Mouse (Mus musculus) CH12.LX (cell line): ENCODE data around the gene Cdc20. TPM values are rescaled to one million over a fixed set of nuclear protein-coding genes. Genes with fewer than 3 reads are reported as not detected.
A peak's percentile ranks its signal among the peaks of the same experiment; 100 is the strongest.

Source experiments
- DNase-seq: peaks from one replicate; pipeline ENCODE4 v3.0.0-alpha.2; 2013; ENCODE audit errors: extremely low read depth
- H3K27ac ChIP-seq: 2 replicates; pipeline ENCODE4 v1.5.1; 2012; ENCODE audit warnings: low read depth, mild to moderate bottlenecking, control low read depth, moderate library complexity; ENCODE audit not compliant: insufficient read depth
- H3K27me3 ChIP-seq: replicated peaks from 2 replicates; pipeline ENCODE3; 2012; ENCODE audit warnings: inconsistent platforms
- H3K36me3 ChIP-seq, 2 experiments: replicated peaks in 1 of 2; 2 replicates each; pipeline versions ENCODE3 to v1.6.1; 2012; ENCODE audit warnings: inconsistent platforms in 1 of 2, low read length in 1 of 2, mild to moderate bottlenecking in 1 of 2, mixed read lengths in 1 of 2, moderate library complexity in 1 of 2; ENCODE audit not compliant: control insufficient read depth in 1 of 2, insufficient read depth in 1 of 2
- H3K4me1 ChIP-seq, 2 experiments: 2 replicates each; pipeline ENCODE4 v1.6.1; 2012; ENCODE audit warnings: inconsistent platforms in 1 of 2, moderate library complexity in 1 of 2; ENCODE audit not compliant: insufficient read depth in 2 of 2, control insufficient read depth in 1 of 2
- H3K4me2 ChIP-seq: 2 replicates; pipeline ENCODE4 v1.6.1; 2012; ENCODE audit warnings: low read depth, mild to moderate bottlenecking, control low read depth; ENCODE audit not compliant: poor library complexity, insufficient read depth, severe bottlenecking
- H3K4me3 ChIP-seq, 3 experiments: fragments of 150-350 bp in 1 of 3; sonication (generic) in 1 of 3; replicated peaks in 1 of 3; 2 replicates each; pipeline versions ENCODE3 to v1.5.1; 2011 to 2012; ENCODE audit warnings: low read depth in 2 of 3, low read length in 2 of 3, mild to moderate bottlenecking in 2 of 3, moderate library complexity in 2 of 3, control low read depth in 1 of 3, improper control_type of control experiment in 1 of 3, inconsistent platforms in 1 of 3, mixed read lengths in 1 of 3; ENCODE audit not compliant: poor library complexity in 1 of 3
- H3K79me2 ChIP-seq: replicated peaks from 2 replicates; pipeline ENCODE4 v1.6.1; 2012; ENCODE audit warnings: mild to moderate bottlenecking, moderate library complexity; ENCODE audit not compliant: control insufficient read depth, poor library complexity, insufficient read depth, severe bottlenecking; ENCODE audit errors: extremely low read depth
- H3K9ac ChIP-seq: 2 replicates; pipeline ENCODE4 v1.6.1; 2012; ENCODE audit warnings: low read depth, mild to moderate bottlenecking, control low read depth, moderate library complexity; ENCODE audit not compliant: insufficient read depth
- H3K9me3 ChIP-seq: replicated peaks from 2 replicates; pipeline ENCODE3; 2012; ENCODE audit warnings: low read length, inconsistent platforms, mixed read lengths
- BHLHE40 ChIP-seq: IDR thresholded peaks from 2 replicates; pipeline ENCODE4 v1.6.1; 2011; ENCODE audit warnings: mild to moderate bottlenecking, low read depth, low read length, improper control_type of control experiment
- CTCF ChIP-seq, 2 experiments: IDR thresholded peaks in 1 of 2; conservative IDR thresholded peaks in 1 of 2; 2 replicates each; pipeline ENCODE4 v1.5.1; 2011 to 2012; ENCODE audit warnings: low read depth in 2 of 2, low read length in 2 of 2, improper control_type of control experiment in 1 of 2, inconsistent platforms in 1 of 2, mild to moderate bottlenecking in 1 of 2, moderate library complexity in 1 of 2
- E2F4 ChIP-seq: IDR thresholded peaks from 2 replicates; pipeline ENCODE4 v1.6.1; 2011; ENCODE audit warnings: low read depth, low read length, improper control_type of control experiment; ENCODE audit not compliant: insufficient replicate concordance
- ELF1 ChIP-seq: IDR thresholded peaks from 2 replicates; pipeline ENCODE4 v1.6.1; 2014; ENCODE audit warnings: low read depth, mild to moderate bottlenecking, inconsistent platforms, low read length, improper control_type of control experiment
- ETS1 ChIP-seq: conservative IDR thresholded peaks from 2 replicates; pipeline ENCODE4 v1.6.1; 2012; ENCODE audit warnings: low read depth, mild to moderate bottlenecking, inconsistent platforms, low read length, improper control_type of control experiment, moderate library complexity
- MAZ ChIP-seq: IDR thresholded peaks from 2 replicates; pipeline ENCODE4 v1.6.1; 2012; ENCODE audit warnings: low read depth, mild to moderate bottlenecking, inconsistent platforms, low read length, improper control_type of control experiment, moderate library complexity
- MYC ChIP-seq: IDR thresholded peaks from 2 replicates; pipeline ENCODE4 v1.6.1; 2011; ENCODE audit warnings: low read depth, mild to moderate bottlenecking, improper control_type of control experiment, low read length
- RAD21 ChIP-seq: IDR thresholded peaks from 2 replicates; pipeline ENCODE4 v1.6.1; 2011; ENCODE audit warnings: low read depth, mild to moderate bottlenecking, low read length, improper control_type of control experiment, moderate library complexity
- SIN3A ChIP-seq: IDR thresholded peaks from 2 replicates; pipeline ENCODE4 v1.6.1; 2012; ENCODE audit warnings: low read length, improper control_type of control experiment, inconsistent platforms
- SMC3 ChIP-seq: IDR thresholded peaks from 2 replicates; pipeline ENCODE4 v1.6.1; 2011; ENCODE audit warnings: low read depth, low read length, improper control_type of control experiment
- USF1 ChIP-seq: IDR thresholded peaks from 2 replicates; pipeline ENCODE4 v1.6.1; 2014; ENCODE audit warnings: low read depth, mild to moderate bottlenecking, inconsistent platforms, low read length, improper control_type of control experiment
- ZC3H11A ChIP-seq: IDR thresholded peaks from 2 replicates; pipeline ENCODE4 v1.6.1; 2012; ENCODE audit warnings: low read depth, mild to moderate bottlenecking, inconsistent platforms, low read length, improper control_type of control experiment
- ZKSCAN1 ChIP-seq: IDR thresholded peaks from 2 replicates; pipeline ENCODE4 v1.6.1; 2012; ENCODE audit warnings: low read depth, inconsistent platforms, low read length, improper control_type of control experiment, borderline replicate concordance
- dilution Hi-C: fragments of 300-500 bp; cut with MboI; formaldehyde crosslinking; loops from 2 replicates; pipeline ENCODE4 v1.14.3; 2020; ENCODE audit warnings: low sequenced_read_pairs; ENCODE audit not compliant: extremely low pct_unique_long_range_greater_than_20kb, extremely low pct_ligation_motif_present
- in situ Hi-C: fragments of 300-500 bp; cut with MboI; formaldehyde crosslinking; loops from 3 replicates; pipeline ENCODE4 v1.14.3; 2019; ENCODE audit warnings: low sequenced_read_pairs, low pct_ligation_motif_present, low pct_unique_long_range_greater_than_20kb, mixed read lengths
- polyA plus RNA-seq: library from polyadenylated mRNA; unstranded; fragments of >175 nt; gene quantifications from 2 replicates; pipeline ENCODE4 v1.2.1, GENCODE M21; 2012; ENCODE audit warnings: low read depth; ENCODE audit not compliant: insufficient read length
- total RNA-seq, 2 experiments: library from RNA; depleted of rRNA; stranded (reverse); fragments of 300-350 nt in 1 of 2; fragments of >200 nt in 1 of 2; gene quantifications; 2 replicates each; pipeline ENCODE4 v1.2.3; 2012 to 2014

Gene Cdc20
- total and polyA plus RNA-seq, 3 experiments = 172 to 213 (median 212) TPM

GRCm38 (mm10) chr4:118445781-118446414, 8.7 kb upstream of the Cdc20 start:
- H3K9me3 ChIP-seq = no peaks in the 10 kb centered on the region
- dilution Hi-C loops (no loop called here), in situ Hi-C loops (no loop called here)
- no peaks in the 10 kb centered on the region for H3K79me2 ChIP-seq
- no peak overlapping the region for H3K4me3 ChIP-seq
- DNase-seq = no peak
- no peaks in the 10 kb centered on the region for H3K36me3 ChIP-seq
- H3K4me2 ChIP-seq = no peak overlapping the region
- TF ChIP-seq CTCF (conservative IDR thresholded peaks at IDR 0.05 in 1 of 2, IDR thresholded peaks at IDR 0.05 in 1 of 2; ENCODE audit: low read depth in 2 of 2, low read length in 2 of 2) = peak in 1 of 2 experiments; percentile 42; a peak in 2 of 4 replicates
- TF ChIP-seq RAD21 = peak; percentile 13
- no peak for TF ChIP-seq USF1
- TF ChIP-seq SMC3 = peak; percentile 31
- TF ChIP-seq, all 38 proteins: peak for 3
- Histone ChIP-seq H3K27ac (no peak overlapping the region), H3K4me1 (peaks cover 0 to 6% of the 10 kb centered on the region in 2 experiments; a peak in 1 of 4 replicates), H3K27me3 (peaks cover 76% of the 10 kb centered on the region), H3K9ac (no peak overlapping the region)

- no peak overlapping the region for H3K4me3 ChIP-seq
- H3K27me3 ChIP-seq = peaks cover 72% of the 10 kb centered on the region
- H3K9ac ChIP-seq = no peak overlapping the region
- dilution Hi-C loops (no loop called here), in situ Hi-C loops (no loop called here)
- DNase-seq = no peak
- H3K4me2 ChIP-seq = no peak overlapping the region
- peaks cover 0 to 6% of the 10 kb centered on the region in 2 experiments; a peak in 1 of 4 replicates for H3K4me1 ChIP-seq
- no peaks in the 10 kb centered on the region for H3K9me3 ChIP-seq
- no peaks in the 10 kb centered on the region for H3K79me2 ChIP-seq
- H3K36me3 ChIP-seq = no peaks in the 10 kb centered on the region
- TF ChIP-seq ELF1 = no peak
- no peak for TF ChIP-seq RAD21
- TF ChIP-seq ETS1 = no peak
- no peak for TF ChIP-seq ZC3H11A
- TF ChIP-seq BHLHE40 = no peak
- TF ChIP-seq E2F4 = no peak
- no peak for TF ChIP-seq MAZ
- no peak for TF ChIP-seq SIN3A
- no peak for TF ChIP-seq MYC
- no peak for TF ChIP-seq ZKSCAN1
- no peak for TF ChIP-seq CTCF (conservative IDR thresholded peaks at IDR 0.05 in 1 of 2, IDR thresholded peaks at IDR 0.05 in 1 of 2; ENCODE audit: low read depth in 2 of 2, low read length in 2 of 2)
- H3K27ac ChIP-seq = no peak overlapping the region
Measured at GRCm38 (mm10) chr4:118445088-118445487, 7.9 kb upstream of the Cdc20 start.
